Mouse (Mus musculus) T-helper 1 cell (primary cell): ENCODE data around the gene Atxn10.

Experiments used
- in situ Hi-C: fragments of 300-600 bp; cut with MboI, MseI; formaldehyde crosslinking; loops from one replicate; pipeline ENCODE4 v1.15.1; 2025; ENCODE audit warnings: high pct_unique_total_duplicates

The Atxn10 gene

DNA sequence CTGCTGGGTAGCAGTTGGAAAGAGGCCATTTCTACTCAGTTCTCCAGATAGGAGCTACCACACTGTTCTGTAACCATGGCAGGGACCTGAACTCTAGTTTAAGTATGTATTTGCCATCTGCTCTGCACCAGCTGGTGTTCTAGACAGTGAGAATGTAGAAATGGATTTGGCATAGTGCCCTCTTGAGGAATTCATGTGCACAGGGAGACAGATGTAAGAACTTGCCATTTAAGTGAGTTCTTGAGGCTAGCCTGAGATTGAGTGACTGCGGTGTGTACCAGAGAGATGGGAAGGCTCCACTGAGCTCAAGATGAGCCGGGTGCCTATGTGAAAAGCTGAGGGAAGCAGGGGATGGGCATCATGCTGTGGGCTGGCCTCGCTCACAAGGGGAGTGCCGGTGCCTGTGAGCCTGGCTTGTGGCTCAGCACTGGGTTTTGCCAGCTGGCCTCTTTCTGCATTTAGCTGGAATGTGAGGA lies 67.2 kb downstream of the Atxn10 start:
- in situ Hi-C loops: no loop called here

DNA sequence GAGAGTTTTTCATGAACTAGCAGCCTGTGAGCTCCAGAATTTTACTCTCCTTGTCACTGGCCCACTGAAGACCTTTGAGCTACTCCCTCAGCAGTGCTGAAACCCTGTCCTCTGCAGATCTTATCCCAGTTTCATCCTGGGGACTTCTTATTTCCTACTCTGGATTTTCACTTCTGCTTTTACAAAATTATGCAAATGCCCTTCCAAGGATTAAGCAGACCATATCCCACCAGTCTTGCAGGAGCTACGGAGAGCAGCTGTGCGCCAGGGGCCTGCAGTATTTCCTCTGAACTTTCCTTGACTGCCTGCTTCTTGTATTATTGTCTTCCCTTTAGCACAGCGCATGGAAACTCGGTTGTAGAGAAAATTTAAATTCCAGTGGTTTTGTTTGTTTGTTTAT lies 68.7 kb downstream of the Atxn10 start:
- in situ Hi-C loops: no loop called here

DNA sequence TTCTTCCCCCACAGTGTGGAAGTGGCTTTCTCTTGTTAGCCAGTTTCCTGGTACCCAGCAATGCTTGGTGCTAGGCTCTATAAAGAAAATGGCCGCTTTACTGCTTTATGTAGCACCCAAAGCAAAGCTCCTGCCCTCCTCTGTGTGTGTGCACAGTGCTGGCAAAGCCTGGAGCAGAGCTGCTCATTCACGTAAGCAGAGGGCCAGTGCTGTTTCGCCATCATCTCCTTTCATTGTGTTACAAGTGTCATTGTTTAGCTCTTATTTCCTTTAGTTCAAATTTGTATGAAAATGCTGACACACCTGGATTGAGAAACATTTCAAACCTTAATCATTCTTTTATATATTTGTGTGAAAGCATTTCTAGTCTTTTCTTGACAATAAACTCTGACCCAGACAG lies 69.5 kb downstream of the Atxn10 start:
- in situ Hi-C loops: no loop called here

DNA sequence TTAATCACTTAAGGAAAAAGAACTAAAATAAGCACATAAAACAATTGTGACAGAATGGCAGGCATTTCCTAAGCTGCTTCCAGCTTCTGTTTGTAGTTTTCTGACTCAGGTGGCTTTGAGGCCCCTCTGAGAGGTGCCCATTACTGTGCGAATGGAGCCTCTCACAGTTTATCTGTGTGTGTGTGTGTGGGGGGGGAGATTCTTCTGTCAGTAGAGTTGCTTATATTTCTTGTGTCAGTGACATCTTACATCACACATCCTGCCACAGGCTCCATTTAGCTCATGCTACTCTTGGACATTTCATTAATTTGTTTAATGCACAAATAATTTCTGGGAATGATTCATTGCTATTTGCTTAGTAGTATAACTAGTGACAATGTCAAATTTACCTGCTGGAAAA lies 70.8 kb downstream of the Atxn10 start:
- in situ Hi-C loops: no loop called here

DNA sequence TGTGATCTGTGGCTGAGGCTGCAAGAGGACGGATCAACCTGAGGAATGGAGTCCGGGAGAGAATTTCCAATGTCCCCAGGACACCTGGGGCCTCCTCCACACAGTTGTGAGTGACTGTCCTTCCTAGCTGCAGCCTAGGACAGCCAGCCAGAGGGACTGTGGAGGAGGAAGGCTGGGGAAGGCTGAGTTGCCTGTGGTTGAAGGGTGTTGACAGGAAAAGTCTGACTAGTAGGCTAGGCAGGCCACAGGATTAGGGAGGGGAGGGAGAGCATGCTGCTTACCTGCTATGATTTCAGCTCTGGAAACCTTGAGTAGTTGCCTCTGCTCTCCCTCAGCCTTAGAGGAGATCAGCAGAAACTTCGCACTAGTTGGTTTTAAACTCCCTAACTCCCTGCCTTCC lies 71.3 kb downstream of the Atxn10 start:
- in situ Hi-C loops: no loop called here

DNA sequence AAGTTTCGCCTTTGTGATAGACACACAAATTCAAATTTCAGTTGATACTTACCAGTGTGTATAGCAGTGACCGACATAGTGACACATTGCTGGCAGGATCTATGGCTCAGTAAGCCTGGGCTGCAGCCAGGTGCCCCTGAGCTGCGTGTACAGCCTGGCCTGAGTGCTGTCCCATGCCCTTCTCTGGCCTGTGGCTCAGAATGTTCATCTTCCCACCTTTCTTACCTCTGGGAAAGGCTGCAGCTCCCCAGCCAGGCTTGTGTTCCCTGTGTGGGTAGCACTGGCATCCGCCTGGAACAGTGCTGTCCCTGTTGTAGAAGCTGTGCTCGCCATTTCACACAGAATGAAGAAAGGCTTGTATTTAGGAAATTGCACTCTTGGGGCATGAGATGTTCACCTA lies 72.7 kb downstream of the Atxn10 start:
- in situ Hi-C loops: no loop called here

DNA sequence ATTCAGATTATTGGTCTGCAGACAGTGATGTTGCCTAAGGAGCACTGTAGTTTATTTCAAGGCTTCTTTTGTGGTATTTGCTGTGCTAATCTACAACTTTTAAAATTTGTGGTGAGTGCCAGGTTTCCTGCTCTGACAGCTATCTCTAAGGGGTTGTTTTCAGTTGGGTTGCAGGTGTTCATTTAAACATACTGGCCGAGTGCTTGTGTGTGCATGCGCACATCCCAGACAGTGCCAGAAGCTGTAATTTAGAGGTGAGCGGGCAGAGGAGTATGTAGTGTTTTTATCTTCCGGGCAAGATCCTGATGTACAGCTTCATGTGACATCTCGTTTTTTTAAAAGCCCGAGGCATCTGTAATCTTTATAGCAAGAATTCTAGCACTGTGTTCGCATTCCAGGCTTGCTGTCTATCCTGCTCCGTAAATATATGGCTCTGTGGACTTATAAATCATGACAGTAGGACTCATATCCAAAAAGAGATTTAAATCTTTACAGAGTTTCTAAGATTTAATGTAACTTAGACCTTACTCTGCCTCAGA lies 73.3 kb downstream of the Atxn10 start:
- in situ Hi-C loops: no loop called here

DNA sequence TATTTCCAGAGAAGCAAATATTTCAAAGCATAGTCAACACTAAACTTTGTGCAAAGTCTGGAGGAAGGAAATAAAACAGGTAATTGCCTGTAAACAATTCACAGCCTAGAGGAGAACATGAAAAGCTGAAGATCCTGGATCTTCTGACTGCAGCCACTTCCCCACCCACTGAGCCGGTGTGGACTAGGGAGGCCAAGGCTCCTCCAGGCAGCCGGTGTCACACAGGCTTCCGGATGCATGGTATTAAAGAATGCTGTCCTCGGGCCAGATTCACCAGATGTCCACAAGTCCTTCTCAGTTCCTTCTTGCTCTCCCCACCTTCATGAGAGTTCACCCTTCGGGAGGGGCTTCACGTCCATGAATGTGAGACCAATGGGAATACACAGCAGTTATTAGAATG lies 73.8 kb downstream of the Atxn10 start:
- in situ Hi-C loops: no loop called here

DNA sequence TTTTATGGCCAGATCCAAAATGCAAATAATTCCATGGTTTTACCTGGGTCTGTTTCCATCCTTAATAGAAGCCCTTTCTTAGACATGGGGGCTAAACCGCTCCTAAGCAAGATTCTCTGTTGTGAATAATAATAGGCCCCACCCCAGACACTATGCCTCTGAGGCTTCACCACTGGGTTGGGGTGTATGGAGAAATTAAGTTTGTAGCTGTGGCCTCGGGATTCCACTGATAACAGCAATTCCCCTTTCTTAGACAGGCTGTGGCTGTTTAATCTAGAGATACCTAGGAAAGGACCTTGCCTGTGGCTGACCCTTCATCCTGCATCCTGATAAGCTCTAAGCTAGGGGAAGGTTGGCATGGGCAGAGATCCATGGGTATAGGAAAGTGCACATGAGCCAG lies 78.6 kb downstream of the Atxn10 start:
- in situ Hi-C loops: no loop called here

DNA sequence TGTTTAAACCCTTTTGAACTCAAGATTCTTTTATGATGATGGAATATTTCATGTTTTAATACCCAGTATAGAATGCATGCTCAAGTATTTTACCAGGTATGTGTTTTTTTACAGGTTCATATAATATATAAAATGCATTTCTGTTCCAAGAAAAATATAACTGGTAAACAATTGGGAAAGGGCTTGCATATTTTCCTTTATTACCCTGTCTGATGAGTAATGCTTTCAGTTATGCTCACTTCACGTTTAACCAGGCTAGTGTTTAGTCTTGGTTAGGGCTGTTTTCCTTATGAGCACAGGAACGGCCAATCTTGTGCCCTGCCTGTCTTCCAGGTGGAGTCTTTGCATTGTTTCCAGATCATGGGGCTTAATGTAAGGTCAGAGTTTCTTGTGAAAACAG lies 84.6 kb downstream of the Atxn10 start:
- in situ Hi-C loops: no loop called here

DNA sequence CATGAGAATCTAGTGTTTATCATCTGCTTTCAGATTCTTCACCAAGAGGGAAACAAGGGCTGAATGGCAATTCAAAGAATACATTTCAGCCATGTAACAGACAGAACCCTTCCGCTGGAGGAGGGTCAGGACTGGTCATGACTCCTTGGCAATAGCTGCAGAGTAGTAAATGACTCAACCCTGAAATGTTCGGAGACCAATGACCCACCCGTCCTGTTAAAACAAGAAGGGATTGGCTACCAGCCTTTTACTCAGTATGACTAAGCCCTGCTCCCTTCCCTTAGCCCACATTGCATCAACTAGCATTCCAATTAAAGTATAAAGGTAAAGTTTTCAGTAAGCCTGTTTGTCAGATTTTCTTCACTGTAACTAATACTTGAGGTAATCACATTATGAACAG lies 88.2 kb downstream of the Atxn10 start:
- in situ Hi-C loops: no loop called here

DNA sequence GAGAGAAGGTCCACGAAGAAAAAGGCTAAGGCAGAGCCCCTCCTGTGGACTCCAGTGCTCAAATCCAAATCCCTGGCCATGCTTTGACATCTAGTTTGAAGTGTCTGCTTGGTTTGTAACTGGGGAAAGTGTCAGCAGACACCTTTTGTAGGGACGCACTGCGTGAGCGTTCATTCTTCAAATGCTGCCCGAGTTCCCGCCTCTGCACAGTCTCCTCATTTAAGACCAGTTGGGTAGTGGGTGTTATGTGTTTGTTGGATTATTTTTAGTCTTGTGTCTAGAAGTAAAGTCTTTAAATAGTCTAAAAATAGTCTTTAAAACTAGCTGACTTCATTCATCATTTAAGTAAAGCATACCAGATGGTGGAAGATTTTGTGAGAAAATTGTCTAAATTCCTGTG lies 92.1 kb downstream of the Atxn10 start:
- in situ Hi-C loops: no loop called here

DNA sequence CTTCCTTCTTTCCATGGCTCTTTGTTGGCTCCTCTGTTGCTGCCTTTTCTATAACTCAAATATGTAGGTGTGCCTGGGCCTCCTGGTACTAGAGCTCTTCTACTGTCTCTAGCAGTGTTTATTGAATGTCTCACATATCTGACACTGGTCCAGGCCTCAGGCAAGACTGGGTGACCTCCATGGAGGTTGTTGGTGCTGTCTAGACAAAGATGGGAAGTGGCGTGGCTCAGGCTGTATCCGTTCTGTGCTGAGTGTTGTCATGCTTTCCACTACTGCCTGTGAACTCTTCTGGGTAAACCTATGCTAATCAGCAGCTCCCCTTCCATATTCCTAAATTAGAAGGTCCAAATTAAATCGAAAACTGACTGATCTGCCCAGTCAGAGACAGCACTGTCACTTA lies 106.5 kb downstream of the Atxn10 start:
- in situ Hi-C loops: no loop called here

DNA sequence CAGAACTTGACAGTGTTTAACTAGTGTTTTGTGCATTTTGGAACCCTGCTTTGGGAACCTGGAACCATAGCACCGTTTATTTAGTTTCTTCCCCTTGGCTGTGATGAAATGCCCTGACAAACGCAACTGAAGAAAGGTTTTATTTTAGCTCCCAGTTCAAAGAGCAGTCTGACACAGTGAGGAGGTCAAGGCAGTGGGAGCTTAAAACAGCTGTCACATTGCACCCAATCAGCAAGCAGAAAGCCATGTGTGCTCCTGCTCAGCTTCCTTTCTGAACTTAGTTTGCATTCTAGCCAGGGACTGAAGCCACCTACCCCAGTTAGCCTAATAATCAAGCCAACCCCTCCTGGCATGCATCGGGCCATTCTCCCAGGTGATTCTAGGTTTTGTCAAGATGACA lies 110.6 kb downstream of the Atxn10 start:
- in situ Hi-C loops: no loop called here

DNA sequence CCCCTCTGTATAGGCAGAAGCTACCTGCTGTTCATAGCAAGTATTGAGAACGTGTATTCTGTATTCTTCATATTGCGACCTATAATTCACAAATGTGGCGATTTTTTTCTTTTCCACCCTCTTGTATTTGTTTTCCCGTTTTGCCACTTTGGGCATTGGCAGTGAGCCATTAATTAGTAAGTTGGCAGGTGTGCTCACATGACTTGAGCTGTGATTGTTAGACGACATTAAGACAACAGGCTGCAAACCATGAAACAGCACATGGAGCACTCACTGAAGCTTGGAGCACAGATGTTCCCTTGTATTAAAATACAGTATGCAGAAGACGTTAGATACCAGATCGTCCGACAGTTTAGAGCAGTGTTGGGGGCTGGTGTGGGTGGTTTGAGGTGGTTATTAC lies 120.8 kb downstream of the Atxn10 start:
- in situ Hi-C loops: no loop called here

DNA sequence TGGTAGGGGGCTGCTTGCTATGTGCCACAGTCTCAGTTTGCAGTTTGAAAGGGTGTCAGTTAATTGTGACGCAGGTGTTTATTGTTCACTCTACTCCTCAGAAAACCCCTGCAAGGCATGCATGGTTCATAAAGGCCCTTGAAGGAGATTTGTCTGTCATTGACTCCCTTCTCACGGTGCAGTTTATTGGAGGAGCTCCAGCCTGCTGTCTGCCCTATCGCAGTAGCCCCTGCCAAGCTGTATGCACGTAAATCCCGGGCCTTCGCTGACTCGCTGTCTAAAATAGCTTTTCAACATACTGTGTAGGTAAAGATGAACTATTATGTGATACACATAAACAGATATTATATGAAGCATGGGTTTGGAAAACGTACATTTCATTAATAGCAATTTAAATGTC lies 121.8 kb downstream of the Atxn10 start:
- in situ Hi-C loops: no loop called here

DNA sequence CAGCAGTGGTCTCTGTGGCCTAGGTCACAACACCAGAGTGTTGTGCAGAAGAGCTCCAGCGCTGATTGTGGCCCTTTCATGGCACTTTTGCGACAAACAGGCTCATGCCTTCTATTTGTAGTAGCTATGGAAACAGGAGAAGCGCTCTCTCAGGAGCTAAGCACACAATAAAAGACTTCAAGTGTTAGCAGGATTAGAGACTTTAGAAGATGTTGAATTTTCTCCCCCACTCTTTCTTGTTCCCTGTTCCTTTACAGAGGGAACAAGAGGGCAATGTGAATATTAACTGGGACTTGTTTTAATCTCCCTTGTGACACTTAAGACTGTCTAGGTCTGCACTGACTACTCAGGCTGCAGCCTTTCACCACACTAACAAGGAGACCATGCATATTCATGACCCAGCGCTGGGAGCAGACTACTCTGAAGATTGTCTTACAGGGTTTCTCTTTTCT lies 122.6 kb downstream of the Atxn10 start:
- in situ Hi-C loops: no loop called here

DNA sequence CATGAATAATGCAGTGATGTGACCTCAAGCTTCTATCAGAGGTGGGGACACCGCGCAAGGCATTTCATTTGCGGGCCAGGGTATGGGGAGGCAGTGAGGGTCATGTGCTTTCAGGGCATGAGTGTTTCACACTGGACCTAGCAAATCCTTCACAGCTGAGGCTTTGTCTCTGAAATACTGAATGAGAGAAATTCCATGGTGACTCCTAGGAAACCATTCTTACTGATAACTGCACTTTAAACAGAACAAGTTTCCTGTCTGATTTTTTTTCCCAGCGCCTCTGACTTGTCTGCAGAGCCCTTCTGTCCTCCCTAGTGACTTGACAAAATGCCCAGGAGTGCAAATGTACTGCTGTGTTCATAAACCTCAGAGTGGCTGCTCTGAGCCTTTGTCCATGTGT lies 125.5 kb downstream of the Atxn10 start:
- in situ Hi-C loops: no loop called here

DNA sequence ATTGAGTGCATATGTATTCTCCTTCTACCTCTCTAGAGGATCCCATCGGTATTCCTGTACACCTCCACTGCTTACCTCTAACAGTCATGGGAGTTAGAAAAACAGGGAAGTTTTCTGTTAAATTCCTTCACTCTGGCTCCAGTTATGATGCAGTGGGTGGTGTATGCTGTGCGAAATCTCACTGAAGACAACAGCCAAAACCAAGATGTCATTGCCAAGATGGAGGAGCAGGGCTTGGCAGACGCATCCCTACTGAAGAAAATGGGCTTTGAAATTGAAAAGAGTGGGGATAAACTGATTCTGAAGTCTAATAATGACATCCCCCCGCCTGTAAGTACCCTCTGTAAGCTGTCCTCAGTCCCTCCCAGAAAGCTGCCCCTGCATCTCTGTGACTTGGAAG lies 126.1 kb downstream of the Atxn10 start:
- in situ Hi-C loops: no loop called here

DNA sequence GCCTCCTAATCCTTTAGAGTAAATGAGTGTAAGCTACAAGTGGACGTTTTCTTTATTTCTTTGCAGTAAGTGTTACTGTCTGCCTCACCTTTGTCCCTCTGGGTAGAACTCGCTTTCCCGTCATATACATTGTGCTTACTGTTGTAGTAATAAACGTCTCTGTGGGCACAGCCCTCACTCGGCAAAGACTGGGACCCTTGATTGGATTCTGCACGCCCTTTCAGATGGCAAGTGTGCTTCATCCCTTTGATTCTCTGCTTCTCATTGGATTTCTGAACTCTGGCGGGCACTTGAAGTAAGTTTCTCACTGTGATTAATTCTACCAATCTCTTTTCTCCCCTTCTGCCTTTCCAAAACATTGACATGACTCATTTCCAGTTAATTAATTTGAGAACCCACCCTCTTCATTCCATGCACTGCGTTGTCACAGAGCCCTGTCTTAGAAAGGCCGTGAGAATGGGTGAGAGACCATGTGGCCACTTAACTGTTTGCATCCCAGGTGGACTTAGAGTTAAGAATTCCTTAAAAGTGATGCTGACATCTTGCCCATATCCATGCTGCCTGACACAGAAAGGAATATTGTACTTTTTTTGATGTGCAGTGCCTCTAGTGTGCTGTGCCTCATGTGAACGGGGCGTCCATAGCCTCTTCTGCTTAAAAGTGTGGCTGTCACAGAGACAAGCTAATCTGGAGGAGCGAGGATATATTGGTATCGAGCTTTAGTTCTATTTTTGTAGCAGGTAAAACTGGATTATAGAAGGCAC lies 127.2 kb downstream of the Atxn10 start:
- in situ Hi-C loops: no loop called here

DNA sequence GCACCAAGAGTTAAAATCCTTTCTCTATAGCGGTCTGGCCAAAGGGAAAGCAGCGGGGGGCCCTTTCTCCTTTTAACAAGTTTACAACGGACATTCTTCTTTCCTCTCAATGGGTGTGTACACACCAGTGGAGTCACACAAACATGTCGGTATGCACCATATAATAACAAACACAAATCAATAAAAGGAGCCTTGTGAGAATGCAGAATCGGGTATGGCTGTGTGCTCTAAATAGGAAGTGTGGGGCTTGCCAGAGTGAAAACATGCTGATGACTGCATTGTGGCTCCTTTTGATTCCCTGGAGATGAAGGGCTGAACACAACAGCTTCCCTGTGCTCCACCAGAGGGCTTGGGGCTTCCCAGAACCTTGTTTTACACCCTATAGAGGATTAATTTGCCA lies 128.1 kb downstream of the Atxn10 start:
- in situ Hi-C loops: no loop called here

DNA sequence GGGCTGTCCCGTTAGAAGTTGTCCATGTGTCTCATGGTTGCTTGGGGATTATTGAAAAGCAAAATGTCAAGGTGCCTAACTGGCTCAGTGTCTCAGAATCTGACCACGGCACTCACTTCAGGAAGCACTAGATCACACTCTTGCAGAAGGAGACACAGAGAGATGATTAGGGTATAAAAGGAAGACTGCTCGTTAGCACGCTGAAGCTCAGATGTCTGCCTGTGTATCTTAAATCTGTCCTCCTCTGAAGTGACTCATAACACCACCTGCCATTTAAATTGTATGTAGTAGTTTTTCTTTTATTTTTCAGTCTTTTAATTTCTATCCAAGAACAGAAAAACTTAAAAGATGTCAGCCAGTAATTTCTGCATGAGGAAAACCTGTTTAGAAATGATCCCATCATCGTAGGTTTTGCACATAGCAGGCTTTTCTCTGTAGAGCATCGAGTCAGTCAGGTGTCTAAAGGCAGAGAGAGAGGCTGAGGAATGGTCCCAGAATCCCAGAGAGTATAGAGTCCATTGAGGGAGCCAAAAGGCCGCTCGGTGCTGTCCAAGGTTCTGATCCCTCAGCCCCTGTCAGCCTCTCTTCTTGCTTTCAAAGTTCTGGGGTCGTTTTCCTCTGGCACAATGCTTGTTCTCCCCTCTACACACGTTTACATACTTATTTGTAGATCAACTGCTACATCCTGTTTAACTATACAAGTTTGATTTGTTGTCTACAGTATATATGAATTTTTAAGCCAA lies 128.9 kb downstream of the Atxn10 start:
- in situ Hi-C loops: no loop called here

DNA sequence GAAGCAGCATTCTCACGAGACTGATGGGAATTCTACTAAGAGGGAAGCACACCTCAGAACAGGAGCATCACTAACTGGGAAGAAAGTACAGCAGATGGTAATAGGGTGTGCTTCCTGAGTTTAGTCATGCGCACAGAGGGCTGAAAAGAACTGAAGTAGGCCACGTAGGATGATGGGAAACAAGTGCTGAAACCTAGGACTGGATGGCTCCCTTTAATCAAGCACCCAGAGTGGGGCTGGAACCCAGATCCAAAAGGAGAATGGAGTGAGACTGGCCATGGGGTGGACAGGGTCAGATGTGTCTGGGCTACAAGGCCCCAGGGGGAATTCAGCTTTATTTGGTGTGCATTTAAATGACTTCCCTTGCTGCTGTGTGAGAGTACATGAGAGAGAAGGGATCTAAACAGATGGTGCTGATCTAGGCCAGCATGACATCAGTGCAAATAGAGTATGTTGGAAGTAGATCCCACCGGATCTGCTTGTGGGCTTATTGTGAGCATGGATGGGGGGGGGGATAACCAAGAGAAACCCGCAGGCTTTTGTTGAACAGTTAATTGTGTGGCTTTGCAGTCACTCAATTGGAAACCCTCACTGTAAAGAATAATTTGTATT lies 130.5 kb downstream of the Atxn10 start:
- in situ Hi-C loops: no loop called here
